Mouse (Mus musculus) gastrocnemius, postnatal 36 days (tissue): Measurements from ENCODE around the gene Meox1. TPM values are rescaled to one million over a fixed set of nuclear protein-coding genes. Genes with fewer than 3 reads are reported as not detected.
A peak's percentile ranks its signal among the peaks of the same experiment; 100 is the strongest.

Source experiments
- DNase-seq, 2 experiments: peaks; one replicate each; pipeline ENCODE4 v3.0.0; 2022
- intact Hi-C: fragments of 180-260 bp; cut with DNase I; formaldehyde crosslinking; loops from one replicate; pipeline ENCODE4 v1.15.1; 2025
- total RNA-seq, 2 experiments: library from RNA; stranded (reverse); gene quantifications; 2 replicates each; pipeline ENCODE4 v1.2.3; 2021

The Meox1 gene
- total RNA-seq, 2 experiments from 2014 or later, result 3.1 to 3.5 TPM

GRCm38 (mm10) chr11:101870067-101870765 lies 24.0 kb downstream of the Meox1 start:
- no peak for DNase-seq
- intact Hi-C loops, result no loop called here

GRCm38 (mm10) chr11:101867513-101868052 lies 26.6 kb downstream of the Meox1 start:
- intact Hi-C loops, result no loop called here
- DNase-seq, result no peak

- no peak for DNase-seq
- intact Hi-C loops, result no loop called here
These were observed 35.4 kb downstream of the Meox1 start for GRCm38 (mm10) chr11:101858742-101859141.

- intact Hi-C loops, result no loop called here
- DNase-seq, result peak in 1 of 2 experiments; percentile 46
These were observed 38.0 kb downstream of the Meox1 start for GRCm38 (mm10) chr11:101855950-101856712.

- DNase-seq, result peak in 1 of 2 experiments; percentile 27
- intact Hi-C loops, result no loop called here
These were observed 43.1 kb downstream of the Meox1 start for GRCm38 (mm10) chr11:101851042-101851441.

- intact Hi-C loops, result no loop called here
- peak; percentile 32 to 39 for DNase-seq
These were observed 44.9 kb downstream of the Meox1 start for GRCm38 (mm10) chr11:101849286-101849685.

GRCm38 (mm10) chr11:101847509-101847908 lies 46.7 kb downstream of the Meox1 start:
- DNase-seq, result no peak
- intact Hi-C loops, result no loop called here

GRCm38 (mm10) chr11:101842773-101843163 lies 51.4 kb downstream of the Meox1 start:
- no peak for DNase-seq
- intact Hi-C loops, result loop anchor here (1.0 kb wide), 1 partner anchor 30 kb away; no protein-coding TSS in a partner anchor

GRCm38 (mm10) chr11:101841998-101842772 lies 52.0 kb downstream of the Meox1 start:
- DNase-seq, result no peak
- intact Hi-C loops, result no loop called here

GRCm38 (mm10) chr11:101840405-101840804 lies 53.8 kb downstream of the Meox1 start:
- intact Hi-C loops, result no loop called here
- no peak for DNase-seq

GRCm38 (mm10) chr11:101839426-101839825 lies 54.7 kb downstream of the Meox1 start:
- intact Hi-C loops, result no loop called here

GRCm38 (mm10) chr11:101832001-101832400 lies 62.2 kb downstream of the Meox1 start:
- intact Hi-C loops, result no loop called here
- no peak for DNase-seq

More at GRCm38 (mm10) chr11:101839426-101839825, 54.7 kb downstream of the Meox1 start:
- no peak for DNase-seq

- intact Hi-C loops, result no loop called here
- DNase-seq, result no peak
These were observed 63.6 kb downstream of the Meox1 start for GRCm38 (mm10) chr11:101830616-101831015.

GRCm38 (mm10) chr11:101830112-101830511 lies 64.1 kb downstream of the Meox1 start:
- DNase-seq, result peak; percentile 52 to 56
- intact Hi-C loops, result no loop called here

- no peak for DNase-seq
- intact Hi-C loops, result no loop called here
These were observed 65.5 kb downstream of the Meox1 start for GRCm38 (mm10) chr11:101828718-101829117.

Other genes with a start within 250 kb of the Meox1 start
- 1 to 10 TPM; 4.7 to 9.3 TPM for gene Arl4d, start 228.8 kb downstream of the Meox1 start, total RNA-seq
- 10 to 100 TPM; 11.9 to 13.1 TPM for gene Dhx8, start 161.5 kb downstream of the Meox1 start, total RNA-seq
- 1 to 10 TPM; 4.9 to 5.1 TPM for gene Etv4, start 109.0 kb downstream of the Meox1 start, total RNA-seq
- gene Sost, start 72.6 kb upstream of the Meox1 start, total RNA-seq, result not detected
- gene Cfap97d1, start 89.9 kb upstream of the Meox1 start, total RNA-seq, result not detected
- 100 to 1,000 TPM; 126 to 167 TPM for gene Dusp3, start 92.6 kb upstream of the Meox1 start, total RNA-seq
- 10 to 100 TPM; 26.4 to 33.6 TPM for gene Mpp3, start 134.1 kb upstream of the Meox1 start, total RNA-seq
- gene Cd300lg, start 147.1 kb upstream of the Meox1 start, total RNA-seq, result 10 to 100 TPM; 17.6 to 18.2 TPM
- gene Mpp2, start 194.1 kb upstream of the Meox1 start, total RNA-seq, result 1 to 10 TPM in 1 of 2 experiments, under 1 TPM in 1; 0.91 to 1.8 TPM
- gene Ppy, start 206.9 kb upstream of the Meox1 start, total RNA-seq, result not detected
- gene Pyy, start 213.5 kb upstream of the Meox1 start, total RNA-seq, result not detected